Mouse (Mus musculus) adrenal gland, adult 18-20 months (tissue): ENCODE measurements at regions not wholly inside any gene's neighbourhood (a gene's known extent, or its start where the extent isn't known, plus 50 kb on each side); places are given as distances from the start of the nearest gene placed in this dataset.

Source experiments
- DNase-seq, 2 experiments: peaks; one replicate each; pipeline ENCODE4 v3.0.0; 2021 to 2022; ENCODE audit warnings: low spot score in 2 of 2

DNA sequence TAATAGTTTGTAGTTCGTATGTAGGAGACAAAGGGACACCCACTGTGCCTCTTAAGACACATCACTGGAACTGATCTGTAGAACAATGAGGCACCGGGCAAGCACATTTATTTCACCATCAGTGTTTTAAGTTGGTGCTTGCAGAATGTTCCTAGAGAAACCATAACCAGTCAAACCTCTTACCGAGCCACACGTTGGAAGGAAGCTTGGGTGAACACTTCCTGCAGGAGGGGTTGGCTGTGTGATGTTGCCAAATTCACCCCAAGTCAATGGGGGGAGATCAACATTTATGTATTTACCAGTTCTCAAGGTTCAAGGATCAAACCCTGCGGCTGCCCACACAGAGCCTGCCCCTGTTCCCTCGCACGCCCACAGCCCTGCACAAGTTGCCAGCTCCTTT, 214.0 kb upstream of the A230072I06Rik start:
- no peak for DNase-seq

DNA sequence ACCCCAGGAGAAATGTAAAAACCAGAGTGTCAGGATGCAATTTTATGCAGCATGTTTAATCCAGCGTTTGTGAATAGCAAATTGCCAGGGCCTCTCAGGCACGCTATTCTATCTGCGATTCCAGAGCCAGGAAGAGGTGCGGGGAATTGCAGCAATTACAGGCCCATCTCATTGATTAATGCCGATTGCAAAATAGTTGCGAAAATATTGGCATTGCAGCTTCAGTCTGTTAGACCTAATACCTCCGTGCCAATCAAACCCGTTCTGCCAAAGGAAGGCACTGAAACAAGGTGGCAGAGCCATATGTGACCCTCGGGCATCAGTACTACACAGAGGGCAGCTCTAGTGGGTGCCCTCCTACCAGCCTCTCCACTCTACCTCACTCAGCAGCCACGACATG, 212.2 kb upstream of the A230072I06Rik start:
- DNase-seq = no peak

DNA sequence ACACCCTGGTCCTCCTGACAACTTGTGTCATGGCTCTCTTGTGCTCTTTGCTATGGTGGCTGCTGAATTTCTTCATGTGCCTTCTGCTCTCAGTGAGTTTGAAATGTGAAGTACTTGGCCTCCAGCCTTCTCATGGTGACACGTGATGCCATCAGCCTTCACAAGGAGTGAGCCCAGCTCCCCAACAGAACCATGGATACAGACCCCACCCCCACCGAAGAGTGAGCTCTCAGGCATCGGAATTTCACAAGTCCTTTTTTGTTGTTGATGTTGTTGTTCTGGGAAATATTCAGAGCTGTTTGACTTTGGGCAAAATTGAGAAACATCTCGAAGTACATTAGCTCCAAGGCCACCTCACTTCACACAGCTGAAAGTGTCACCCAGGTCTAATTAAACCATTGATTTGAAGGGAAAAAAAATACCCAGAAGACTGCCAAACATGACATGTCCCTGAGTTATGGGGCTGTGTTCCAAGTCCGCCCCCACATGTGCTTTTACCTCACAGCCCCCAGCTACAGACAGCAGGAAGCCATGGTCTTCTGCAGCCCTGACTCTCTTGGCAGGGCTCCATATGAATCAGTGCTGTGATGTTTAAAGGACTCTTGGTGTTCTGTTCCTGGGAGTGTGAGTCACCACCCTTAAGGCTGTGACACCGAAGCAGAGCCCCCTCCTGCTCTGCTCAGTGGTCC, 205.2 kb upstream of the A230072I06Rik start:
- peak in 1 of 2 experiments; percentile 65 for DNase-seq

DNA sequence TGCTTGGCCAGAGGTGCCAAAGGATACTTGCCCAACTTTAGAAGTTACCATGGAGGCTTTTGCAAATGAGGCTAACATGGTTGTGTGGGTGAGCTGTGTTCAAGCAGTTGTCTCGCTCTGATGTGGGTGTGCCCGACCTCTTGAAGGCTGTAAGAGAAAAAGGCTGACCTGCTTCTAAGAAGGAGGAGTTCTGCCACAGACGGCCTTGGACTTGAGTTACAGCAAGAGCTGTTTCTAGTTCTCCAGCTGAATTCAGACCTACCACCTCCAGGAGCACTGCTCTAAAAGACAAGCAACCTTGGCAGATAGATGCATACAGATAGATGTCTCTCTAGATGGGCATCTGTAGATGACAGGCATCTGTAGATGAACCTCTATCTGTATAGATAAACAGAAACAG, 202.7 kb upstream of the A230072I06Rik start:
- no peak for DNase-seq

DNA sequence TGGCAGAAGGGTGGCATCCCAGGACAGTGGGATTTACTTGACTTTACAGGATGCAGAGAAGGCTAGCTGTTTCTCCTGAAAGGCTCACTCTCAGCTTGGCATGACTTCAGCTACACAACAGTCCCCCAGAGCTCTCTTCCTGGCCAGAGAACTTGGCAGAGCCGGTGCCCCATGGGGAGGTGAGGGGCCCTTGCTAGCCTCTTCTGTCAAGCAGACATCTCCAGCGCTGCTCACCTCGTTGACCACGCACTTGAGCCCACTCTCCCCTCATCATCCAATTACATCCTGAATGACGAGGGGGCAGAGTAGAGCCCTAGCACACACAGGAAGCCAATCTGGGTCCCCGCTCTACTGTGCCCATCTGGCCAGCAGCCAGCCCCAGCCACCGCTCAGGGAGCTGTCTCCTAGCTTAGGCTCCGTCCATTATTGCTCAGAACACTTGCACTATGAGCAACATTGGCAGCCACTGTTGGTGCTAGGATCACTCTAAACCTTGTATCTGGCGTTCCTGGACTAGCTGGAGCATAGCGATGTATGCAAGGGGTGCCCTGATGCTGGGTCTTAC, 201.7 kb upstream of the A230072I06Rik start:
- DNase-seq = no peak

DNA sequence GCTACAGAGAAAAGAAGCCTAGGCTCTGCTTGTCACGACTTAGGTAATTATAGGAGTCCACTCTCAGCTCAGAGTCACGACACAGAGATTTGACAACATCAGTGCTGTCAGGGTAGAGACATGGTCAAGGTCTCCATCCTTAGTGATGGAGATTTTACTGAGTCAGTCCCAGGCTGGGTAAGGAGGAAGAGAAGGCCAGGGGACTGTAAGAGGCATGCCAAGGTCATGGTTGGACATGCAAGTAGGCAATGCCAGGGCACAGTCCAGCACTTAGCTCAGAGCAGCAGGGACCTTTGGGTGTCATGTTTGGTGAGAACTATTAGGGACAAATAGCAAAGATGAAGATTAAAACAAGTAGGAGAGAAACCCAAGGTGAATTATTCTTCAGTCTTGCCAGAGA, 200.7 kb upstream of the A230072I06Rik start:
- no peak for DNase-seq

DNA sequence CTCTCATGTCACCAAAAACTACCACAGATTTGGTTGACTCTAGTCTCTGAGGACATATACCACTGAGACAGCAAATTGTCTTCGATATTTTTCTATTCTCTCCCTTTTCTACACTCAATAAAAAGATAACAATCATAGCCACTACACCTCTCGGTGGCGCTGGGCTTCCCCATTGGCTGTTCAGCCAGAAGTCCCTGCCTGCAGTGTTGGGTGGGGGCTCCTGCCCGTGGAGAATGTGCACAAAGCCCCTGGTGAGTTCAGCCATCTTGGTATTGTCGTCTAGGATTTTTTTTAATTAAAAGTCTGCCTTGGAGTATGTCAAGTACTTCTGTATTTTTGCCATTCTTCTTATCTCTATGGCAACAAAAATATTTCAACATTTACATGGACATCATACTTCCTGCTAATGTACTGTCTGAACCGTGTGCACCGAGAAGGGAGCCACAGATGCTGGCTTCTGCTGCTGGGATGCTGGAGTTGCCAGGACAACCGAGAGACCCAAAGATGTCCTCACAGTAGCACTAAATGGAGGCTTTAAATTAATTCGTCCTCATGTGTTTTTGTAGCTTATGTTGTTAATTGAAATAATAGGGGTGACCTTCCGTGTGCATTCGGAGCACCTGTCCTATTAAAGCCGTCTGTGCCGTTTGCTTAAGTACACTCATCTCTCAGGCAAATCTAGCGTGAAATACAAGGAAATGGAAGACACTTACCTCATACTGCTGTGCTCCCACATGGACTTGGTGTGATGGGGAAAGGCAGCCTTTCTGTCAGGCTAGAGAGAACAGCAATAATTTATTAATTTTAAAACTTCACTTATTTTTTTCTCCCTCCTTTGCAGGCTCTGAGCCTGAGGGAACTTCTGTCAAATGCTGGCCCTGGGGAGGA, 199.7 kb upstream of the A230072I06Rik start:
- no peak for DNase-seq

DNA sequence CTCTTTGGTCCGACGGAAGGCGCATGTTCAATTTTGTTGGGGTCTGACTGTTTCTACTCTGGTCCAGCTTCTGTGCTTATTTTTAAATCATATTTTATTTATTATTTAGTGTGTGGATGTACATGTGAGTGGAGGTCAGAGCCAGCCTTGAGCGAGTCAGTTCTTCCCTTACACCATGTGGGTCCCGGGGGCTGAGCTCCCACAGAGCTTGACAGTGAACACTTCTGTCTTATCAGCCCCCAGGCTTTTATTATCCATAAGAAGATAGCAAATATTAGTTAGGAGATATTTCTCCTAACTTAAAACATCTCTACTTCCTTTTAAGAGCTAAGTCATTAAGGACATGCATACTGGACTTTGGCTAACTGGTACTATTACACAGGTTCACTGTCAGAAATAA, 197.1 kb upstream of the A230072I06Rik start:
- DNase-seq = no peak

DNA sequence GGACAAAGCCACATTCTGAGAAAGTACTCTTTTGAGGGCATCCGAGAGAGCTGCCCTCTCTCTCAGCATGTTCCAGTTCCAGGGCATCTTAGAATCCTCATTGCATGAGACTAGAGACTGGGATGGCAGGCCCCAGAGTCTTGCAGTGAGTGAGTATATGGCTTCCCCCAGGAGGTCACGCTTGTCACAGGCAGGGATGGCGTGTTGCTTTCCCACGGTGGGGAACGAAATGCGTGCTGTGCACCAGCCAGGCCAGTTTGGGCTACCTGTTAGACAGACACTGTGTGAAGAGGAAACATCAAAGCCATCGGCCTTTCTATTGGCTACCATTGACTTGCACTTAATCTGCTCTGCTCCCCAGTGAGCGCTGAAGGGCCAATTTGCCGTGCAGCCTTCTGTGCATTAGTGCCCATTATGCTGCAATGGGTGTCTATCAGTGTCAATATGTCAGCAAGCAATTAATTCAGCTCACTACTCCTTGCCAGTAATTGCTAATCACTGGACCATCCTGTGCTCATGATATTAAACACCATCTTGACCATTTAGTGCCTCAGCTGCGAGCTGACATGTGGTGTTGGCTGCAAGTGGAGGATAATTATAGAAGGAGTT, 191.3 kb upstream of the A230072I06Rik start:
- DNase-seq = no peak

DNA sequence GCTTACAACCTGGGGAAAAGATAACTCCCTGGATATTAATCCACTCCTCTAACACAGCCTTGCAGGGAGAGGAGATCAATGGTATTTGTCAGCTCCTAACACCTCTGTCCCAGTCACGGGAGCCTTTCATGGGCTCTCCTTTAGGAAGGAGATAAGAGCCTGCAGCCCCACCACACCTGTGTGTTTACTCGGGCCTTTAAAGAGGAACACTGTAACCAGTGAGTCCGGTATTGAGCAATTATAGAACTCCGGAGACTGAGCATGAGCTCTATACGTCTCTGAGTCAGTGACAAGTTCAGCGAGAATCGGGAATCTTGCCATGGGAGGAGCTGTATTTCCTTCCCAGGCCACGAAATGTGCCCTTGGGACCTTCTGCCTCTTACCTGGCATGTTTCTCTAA, 178.5 kb upstream of the A230072I06Rik start:
- no peak for DNase-seq

DNA sequence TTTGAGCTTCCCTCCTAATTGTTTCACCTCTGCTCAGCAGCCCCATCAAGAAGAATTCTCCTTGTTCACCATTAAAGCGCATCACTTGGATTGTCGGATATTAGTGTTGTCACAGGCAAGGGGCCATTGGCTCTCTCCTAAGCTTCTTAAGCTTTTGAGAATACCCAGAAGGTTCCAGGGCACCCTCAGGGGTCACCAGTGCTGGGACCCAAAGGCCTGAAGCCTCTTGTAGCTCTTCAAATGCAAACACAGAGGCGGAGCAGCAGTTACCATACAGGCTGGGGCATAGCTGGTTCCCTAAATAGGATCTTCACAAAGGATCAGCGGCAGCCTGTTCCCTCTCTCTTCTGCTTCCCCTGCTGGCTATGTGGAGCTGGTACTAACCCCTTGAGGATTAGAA, 175.3 kb upstream of the A230072I06Rik start:
- DNase-seq = no peak

DNA sequence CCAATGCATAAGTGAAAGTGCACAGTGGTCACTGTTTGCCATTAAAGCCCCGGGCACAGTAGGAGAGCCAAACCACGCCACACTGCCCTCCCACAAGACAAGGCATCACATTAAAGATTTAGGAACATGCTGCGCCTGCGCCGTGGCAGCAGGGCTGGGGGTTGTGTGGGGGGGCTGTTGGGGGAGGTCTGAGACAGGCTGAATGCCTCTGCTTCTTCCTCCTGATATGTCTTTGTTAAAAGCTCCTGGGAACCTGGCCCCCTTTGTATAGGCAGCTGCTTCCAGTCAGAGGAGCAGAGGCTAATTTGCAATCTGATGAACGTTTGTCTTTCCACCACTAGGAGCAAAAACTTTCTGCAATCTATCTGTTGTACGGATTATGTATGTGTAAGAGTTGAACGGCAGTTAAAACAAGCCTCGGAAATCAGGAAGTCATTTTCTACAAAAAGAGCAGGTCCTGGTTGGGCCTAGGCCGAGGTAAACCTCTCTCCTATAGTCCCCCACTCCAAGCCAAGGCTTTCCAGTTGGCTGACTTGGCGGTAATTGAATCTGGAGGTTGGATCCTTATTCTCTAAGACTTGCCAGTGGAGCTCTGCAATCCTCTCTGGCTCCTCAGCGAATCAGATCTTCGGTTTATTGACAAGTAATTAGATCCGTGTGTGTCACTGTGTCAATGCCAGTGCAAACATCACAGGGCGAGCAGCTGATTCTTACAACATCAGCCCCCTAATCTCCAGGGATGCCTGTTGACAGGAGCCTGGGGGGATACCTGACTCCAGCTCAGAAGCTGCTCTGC, 173.3 kb upstream of the A230072I06Rik start:
- no peak for DNase-seq

DNA sequence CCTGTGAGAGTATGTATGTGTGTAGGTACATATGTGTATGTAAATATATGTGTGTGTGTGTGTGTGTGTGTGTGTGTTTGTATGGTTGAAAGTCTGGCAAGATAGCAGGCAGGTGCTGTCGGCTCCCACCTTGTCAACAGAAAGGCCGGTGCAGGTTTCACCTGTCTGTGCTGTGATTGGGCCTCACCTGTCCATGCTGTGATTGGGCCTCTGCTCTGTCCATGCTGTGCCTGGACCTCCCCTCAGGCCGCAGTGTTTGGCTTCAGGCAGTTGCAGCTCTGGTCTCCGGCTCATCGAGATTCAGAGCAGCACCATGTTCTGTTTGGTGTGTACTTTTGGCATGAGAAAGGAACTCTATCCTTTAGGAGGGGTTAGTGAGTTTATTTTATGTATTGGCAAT, 170.0 kb upstream of the A230072I06Rik start:
- no peak for DNase-seq

DNA sequence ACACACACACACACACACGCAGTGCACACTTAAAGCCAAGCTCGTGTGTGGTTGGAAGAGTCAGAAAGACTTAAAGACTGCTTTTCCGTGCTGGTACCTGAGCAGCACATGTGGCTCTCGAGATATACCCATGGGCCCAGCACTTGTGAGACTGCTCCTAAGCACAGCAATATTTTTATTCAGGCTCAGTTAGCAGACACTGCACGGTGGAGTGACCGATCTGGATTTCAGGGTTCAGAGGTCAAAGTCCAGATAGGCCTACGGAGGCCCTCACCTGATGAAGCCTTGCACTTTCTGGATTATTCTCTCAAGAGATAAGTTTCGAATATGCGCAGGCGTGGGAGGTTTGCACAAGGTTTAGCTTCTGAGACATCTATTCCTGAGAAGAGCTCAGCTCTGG, 167.0 kb upstream of the A230072I06Rik start:
- no peak for DNase-seq

DNA sequence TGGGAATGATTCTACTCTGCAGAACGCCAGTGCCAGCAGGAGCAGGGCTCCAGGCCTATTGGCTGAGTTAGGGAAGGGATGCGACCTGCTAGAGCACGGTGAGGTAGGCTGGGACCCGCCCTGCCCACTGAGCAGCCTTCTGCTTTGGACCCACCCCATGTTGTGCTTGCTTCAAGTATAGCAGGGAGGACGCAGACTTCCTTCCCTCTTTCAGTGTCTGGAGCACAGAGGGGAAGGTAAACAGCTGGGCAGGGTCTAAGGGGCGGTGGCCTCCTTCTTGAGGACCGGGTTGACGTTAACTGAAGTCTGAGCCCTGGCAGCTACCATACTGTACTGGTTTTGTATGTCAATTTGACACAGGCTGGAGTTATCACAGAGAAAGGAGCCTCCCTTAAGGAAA, 165.6 kb upstream of the A230072I06Rik start:
- DNase-seq = no peak

DNA sequence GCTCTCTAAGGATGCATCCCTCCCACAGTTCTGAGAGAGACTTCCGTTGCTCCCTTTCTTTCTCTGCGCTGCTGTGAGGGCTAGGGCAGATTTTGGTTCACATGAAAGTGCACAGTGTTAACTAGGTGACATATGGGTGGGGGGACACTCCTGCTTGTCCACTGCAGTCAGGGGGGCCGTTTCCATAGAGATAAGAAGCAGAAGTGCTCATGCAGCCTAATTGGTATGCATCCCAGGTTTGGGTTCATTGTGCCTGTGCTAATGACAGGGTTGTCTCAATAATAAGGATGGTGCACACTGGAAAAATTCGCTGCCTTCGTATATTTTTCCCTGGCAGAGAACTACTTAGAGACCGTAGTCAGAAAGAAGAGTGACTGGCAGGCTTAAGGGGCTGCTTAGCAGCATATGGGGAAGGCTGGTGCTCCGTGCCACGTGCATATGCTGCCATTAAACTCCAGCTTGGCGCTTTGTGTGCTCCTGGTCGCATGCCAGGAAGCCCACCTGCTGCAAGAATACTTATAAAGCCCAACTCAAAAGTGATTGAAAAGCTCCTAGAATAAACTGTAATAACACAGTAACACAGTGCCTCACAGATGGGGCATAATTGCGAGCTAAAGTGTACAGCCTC, 152.1 kb upstream of the A230072I06Rik start:
- no peak for DNase-seq

DNA sequence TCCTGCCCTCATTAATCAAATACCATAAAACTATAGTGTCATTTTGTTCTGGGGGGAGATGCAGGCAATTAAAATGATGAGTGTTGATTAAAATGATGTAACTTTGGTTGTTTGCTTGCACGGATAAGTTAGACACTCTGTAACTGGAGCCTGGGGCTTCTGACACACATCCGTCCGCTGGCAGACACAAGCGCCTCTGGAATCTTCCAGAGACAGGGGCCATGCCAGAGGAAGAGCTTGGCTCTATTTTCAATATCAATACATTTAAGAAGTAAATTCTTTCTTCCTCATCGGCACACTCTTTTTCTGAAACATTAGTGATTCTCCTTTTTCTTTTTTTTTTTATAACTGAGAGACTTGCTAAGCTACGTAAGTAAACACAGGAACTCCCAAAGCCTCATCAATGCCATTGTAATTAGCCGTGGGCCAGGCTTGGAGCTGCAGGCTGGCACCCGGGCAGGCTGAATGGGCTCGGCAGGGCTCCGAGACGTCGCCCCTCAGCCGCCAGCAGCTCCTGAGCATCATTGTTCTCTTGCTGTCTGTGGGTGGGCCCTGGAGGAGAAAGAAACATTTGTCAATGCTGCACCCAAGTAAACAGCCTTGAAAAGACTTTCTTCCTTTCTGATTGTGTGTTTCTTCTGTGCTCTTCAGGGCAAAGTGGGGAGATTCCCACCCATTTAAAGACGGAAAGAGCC, 151.4 kb upstream of the A230072I06Rik start:
- no peak for DNase-seq

DNA sequence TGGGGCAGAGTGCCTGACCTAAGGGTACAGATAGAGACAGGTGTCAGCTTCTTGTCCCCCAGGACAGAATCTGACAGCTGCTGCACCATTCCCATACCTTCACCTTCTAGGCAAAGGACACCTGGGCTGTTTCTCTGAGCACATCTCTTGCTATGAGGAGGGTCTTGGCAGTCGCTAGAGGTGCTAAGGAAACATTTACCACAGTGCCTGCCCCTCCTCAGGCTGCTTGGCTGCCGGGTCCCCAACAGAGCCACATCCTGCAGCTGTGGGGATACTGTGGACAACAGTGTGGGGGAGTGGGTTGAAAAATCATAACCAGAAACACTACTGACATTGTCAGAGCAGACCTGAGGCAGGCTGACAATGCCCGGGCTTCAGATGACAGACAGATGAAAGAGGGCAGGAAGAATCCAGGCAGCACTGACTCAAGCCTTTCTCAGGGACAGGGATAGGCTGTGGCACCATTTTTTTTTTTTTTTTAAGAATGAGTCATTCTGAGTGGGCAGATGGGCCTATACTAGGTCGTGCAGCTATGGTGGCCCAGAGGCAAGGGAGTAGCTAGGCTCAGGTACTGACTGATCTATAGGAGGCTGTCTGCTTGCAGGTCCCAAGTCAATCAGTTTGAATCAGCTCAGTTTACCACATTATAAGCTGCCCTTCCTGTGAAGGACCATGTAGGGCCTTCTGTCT, 150.7 kb upstream of the A230072I06Rik start:
- DNase-seq = peak in 1 of 2 experiments; percentile 10

DNA sequence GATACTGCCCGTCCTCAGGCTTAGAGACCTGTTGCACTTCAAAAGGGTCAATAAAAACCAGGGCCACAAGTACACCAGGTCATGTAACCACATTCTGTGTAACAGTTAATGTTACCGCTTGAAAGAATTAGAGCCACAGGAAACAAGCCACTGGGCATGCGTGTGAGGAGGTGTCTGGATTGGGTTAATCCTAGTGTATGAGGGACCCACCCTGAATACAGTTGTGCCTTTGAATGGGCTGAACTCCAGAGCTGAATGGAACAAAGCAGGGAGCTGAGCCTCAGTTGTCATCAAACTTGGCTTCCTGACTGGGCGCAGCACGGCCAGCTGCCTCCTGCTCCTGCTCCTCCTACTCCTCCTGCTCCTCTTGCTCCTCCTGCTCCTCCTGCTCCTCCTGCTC, 148.0 kb upstream of the A230072I06Rik start:
- no peak for DNase-seq
